Mouse (Mus musculus): ENCODE measurements around the gene Il12a. TPM values are rescaled to one million over a fixed set of nuclear protein-coding genes. Genes with fewer than 3 reads are reported as not detected.

The Il12a gene
- 1.0 and 1.2 TPM in 2 replicates for total RNA-seq (2015; ENCODE audit: low replicate concordance)
- total RNA-seq (2017; ENCODE audit: low replicate concordance), result 1.7 and 8.4 TPM in 2 replicates

- no peak for ATAC-seq (replicated peaks; ENCODE audit: low FRiP score, poor library complexity, severe bottlenecking)
Observed at GRCm38 (mm10) chr3:68690344-68690743, at the start of gene Il12a. Gene Il12a (plus strand): TSS chr3:68690644.

DNA sequence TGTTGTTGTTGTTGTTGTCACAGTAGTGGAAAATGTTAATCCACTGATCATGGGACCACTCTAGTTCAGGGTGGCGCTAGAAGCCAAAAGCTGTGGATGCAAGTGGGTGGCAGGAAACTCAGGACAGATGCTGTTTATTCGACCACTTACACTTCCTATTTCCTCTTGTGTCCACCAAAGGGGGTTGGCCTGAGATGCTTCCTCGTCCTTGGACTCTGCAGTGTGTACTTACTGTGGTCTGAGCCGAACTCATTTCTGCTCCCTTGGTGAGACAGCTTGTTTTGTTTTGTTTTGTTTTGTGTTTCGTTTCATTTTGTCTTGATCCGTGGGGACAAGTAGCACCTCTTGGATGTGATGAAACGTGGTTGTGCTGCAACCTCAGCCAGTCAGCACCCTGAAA lies 47.5 kb upstream of the Il12a start:
- no peak for ATAC-seq (replicated peaks; ENCODE audit: low FRiP score, poor library complexity, severe bottlenecking)

DNA sequence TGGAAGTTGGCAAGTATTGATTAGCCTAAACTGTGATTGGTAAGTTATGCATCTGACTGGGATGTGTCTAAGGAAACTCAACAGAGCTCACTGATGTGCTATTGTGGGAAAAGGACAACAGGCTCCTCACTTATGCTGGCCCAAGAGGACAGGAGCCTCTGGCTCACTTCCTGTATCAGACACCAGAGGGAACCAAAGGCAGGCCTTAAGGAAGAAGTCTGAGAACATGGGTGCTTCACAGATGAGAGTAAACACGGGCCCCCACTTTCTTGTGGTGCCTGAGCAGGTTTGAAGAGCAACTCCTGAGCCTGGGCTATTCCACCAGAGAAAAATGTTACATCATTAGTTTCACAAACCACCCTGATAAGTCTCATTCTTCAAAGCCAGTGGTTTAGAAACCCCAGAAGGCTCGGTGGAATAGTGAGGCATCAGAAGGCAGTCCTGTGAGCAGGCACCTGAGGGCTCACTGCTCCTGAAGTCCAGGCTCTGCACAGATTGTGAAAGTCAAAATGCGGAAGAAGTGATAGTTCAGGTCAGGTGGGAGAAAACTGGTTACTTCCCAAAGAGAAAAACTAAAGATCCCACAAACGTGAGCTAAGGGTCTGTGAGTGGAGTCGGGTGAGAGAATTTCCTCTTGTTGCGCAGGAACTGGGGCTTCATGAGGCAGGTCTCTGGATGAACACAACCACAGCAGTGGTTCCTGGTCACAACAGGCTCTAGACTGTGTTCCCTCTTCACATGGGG lies 43.9 kb upstream of the Il12a start:
- ATAC-seq (replicated peaks; ENCODE audit: low FRiP score, poor library complexity, severe bottlenecking), result no peak

DNA sequence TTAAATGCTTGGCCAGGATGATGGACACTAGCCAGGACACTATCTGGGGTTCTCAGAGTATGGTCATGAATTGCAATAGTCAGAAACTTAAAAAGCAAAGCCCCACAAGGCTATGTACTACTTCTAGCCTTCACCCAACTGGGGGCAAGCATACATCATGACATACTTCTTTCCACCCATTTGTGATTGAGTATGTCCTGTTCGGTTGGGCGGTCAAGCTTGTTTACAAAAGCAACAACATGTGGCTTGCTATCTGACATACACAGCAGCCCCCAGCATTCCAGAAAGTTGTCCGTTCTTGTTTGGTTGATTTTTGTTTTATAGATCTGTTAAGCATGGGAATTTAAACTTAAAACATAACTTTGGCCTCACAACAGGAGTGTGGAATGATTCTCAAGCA lies 43.2 kb upstream of the Il12a start:
- ATAC-seq (replicated peaks; ENCODE audit: low FRiP score, poor library complexity, severe bottlenecking), result no peak

DNA sequence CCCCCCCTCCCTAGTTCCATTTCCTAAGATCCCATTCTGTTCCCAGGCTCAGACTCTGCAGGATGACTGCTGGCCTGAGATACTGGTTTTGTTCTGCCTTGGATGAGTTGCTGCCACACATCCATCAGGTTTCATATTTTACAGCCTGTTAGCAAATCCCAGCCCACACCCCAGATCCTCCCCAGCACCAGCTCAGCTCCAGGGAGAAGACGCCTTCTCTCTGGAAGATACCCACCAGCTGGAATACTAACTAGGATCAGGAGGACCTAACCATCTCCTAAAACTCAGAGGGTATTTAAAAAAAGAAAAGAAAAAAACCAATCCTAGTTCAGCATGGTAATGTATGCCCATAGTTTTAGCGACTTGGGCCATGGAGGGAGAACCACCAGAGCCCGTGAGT lies 40.2 kb upstream of the Il12a start:
- ATAC-seq (replicated peaks; ENCODE audit: low FRiP score, poor library complexity, severe bottlenecking), result no peak

GRCm38 (mm10) chr3:68656607-68657352 lies 33.7 kb upstream of the Il12a start:
- ATAC-seq (replicated peaks; ENCODE audit: low FRiP score, poor library complexity, severe bottlenecking), result no peak

GRCm38 (mm10) chr3:68657589-68658245 lies 32.7 kb upstream of the Il12a start:
- ATAC-seq (replicated peaks; ENCODE audit: low FRiP score, poor library complexity, severe bottlenecking), result no peak

GRCm38 (mm10) chr3:68659996-68660395 lies 30.4 kb upstream of the Il12a start:
- ATAC-seq (replicated peaks; ENCODE audit: low FRiP score, poor library complexity, severe bottlenecking), result no peak

GRCm38 (mm10) chr3:68660538-68660937 lies 29.9 kb upstream of the Il12a start:
- no peak for ATAC-seq (replicated peaks; ENCODE audit: low FRiP score, poor library complexity, severe bottlenecking)

- no peak for ATAC-seq (replicated peaks; ENCODE audit: low FRiP score, poor library complexity, severe bottlenecking)
Observed at GRCm38 (mm10) chr3:68662386-68662785, 28.1 kb upstream of the Il12a start.

- no peak for ATAC-seq (replicated peaks; ENCODE audit: low FRiP score, poor library complexity, severe bottlenecking)
Observed at GRCm38 (mm10) chr3:68664337-68664736, 26.1 kb upstream of the Il12a start.

GRCm38 (mm10) chr3:68666377-68666776 lies 24.1 kb upstream of the Il12a start:
- no peak for ATAC-seq (replicated peaks; ENCODE audit: low FRiP score, poor library complexity, severe bottlenecking)

DNA sequence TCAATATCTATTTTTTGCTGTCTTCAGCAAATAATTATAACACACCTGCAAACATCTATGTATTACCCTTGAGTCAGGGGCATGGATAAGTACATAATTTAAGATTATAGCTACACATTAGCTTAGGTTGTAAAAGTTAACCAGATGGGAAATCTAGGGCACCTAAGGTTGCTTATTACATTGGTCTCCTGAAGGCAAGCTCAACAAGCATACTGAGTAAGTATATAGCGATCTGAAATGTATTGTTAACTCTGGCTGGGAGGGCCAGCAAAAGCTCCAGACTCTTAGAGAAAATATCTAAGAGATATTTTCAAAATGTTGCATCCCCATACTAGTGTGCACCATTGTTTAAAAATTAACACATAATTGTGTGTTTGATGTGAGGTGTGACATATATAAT lies 22.6 kb upstream of the Il12a start:
- ATAC-seq (replicated peaks; ENCODE audit: low FRiP score, poor library complexity, severe bottlenecking), result no peak

DNA sequence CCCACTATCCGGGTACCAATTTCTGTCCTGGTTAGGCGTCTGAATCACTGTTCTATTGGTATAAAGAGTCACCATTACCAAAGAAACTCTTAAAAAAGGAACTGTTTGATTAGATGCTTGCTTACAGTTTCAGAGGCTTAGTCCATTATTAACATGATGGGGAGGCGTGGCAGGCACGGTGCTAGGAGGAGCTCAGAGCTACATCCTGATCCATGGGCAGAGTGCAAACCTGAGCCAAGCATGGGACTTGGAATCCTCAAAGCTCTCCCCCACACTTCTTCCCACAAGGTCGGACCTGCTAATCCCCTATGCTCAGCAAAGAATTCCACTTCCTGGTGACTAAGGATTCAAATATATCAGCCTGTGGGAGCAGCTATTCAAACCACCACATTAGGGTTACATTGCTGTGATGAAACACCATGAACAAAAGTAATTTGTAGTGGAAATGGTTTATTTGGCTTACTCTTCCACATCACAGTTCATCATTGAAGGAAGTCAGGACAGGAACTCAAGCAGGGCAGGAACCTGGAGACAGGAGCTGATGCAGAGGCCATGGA lies 20.9 kb upstream of the Il12a start:
- ATAC-seq (replicated peaks; ENCODE audit: low FRiP score, poor library complexity, severe bottlenecking), result no peak

DNA sequence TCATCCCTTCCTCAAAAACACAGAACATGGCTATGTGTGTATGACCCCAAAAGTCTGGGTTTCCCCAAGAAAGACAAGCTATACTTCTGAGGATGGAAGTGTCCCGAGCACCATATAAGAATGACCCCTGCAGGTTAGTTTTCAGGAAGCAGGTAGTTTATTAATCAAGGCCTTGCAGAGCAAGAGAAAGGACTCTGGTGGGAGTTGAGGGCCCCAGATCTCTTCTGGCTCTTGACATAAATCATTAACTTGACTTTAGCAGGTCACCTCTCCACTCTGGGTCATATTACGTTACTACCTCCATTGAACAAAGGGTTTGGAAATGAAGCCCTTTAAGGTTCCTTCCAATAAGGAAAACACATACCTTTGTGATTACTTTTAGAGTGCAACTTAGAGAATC lies 15.7 kb upstream of the Il12a start:
- ATAC-seq (replicated peaks; ENCODE audit: low FRiP score, poor library complexity, severe bottlenecking), result no peak

DNA sequence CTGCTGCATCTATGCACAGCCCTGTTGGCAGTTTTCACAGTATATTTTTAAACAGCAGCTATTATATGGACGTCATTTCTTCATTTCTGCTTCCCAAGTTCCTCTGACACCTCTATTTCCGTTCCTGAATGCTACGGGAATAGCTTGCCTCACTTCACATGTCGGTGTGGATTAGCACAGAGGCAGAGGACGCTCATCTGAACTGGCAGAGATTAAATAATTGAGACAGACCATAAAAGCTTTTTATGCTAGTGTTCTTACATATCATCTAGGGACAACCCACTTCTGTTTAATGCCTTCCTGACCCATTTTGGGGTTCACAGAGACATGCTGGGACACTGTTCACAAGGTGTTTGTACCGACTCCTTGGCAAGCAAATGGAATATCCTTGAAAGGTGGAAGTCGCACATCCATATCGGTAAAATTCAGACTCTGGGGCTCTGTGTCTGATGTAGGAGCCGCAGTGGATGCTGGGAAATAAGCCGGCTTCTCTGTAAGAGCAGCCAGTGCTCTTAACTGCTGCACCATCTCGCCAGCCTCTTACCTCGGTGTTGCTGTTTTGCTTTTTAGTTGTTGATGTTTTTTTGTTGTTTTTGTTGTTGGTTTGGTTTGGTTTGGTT lies 15.1 kb upstream of the Il12a start:
- ATAC-seq (replicated peaks; ENCODE audit: low FRiP score, poor library complexity, severe bottlenecking), result no peak

- no peak for ATAC-seq (replicated peaks; ENCODE audit: low FRiP score, poor library complexity, severe bottlenecking)
Observed at GRCm38 (mm10) chr3:68675980-68676678, 14.3 kb upstream of the Il12a start.

GRCm38 (mm10) chr3:68676831-68677303 lies 13.6 kb upstream of the Il12a start:
- ATAC-seq (replicated peaks; ENCODE audit: low FRiP score, poor library complexity, severe bottlenecking), result 0 out of 2 replicates have a peak, but pooled peaks have one; percentile 43
